Mouse (Mus musculus) limb, embryonic 12.5 days (tissue): ENCODE measurements around the gene Tead3. TPM values are rescaled to one million over a fixed set of nuclear protein-coding genes. Genes with fewer than 3 reads are reported as not detected.
"Not testable (repeated sequence)": the region's sequence is repeated elsewhere in the genome, so short reads cannot be mapped to it uniquely, and the experiment has no call there.

Source experiments
- ATAC-seq: fragments of 200-750 bp; cut with Nextera tagmentation; 2 replicates; pipeline ENCODE4 v1.8.0; 2017; ENCODE audit warnings: low read depth, moderate TSS enrichment; ENCODE audit not compliant: insufficient number of reproducible peaks, insufficient read depth, low FRiP score, low TSS enrichment
- H3K27ac ChIP-seq: fragments of 300-500 bp; sonication (generic); 2 replicates; pipeline ENCODE4 v1.5.1; 2016; ENCODE audit warnings: mild to moderate bottlenecking, moderate library complexity
- H3K27me3 ChIP-seq: fragments of 300-500 bp; sonication (generic); 2 replicates; pipeline ENCODE4 v1.6.1; 2016; ENCODE audit warnings: mild to moderate bottlenecking, moderate library complexity
- H3K36me3 ChIP-seq: fragments of 300-500 bp; sonication (generic); 2 replicates; pipeline ENCODE4 v1.6.1; 2016; ENCODE audit warnings: mild to moderate bottlenecking, moderate library complexity
- H3K4me1 ChIP-seq: fragments of 300-500 bp; sonication (generic); replicated peaks from 2 replicates; pipeline ENCODE4 v1.6.1; 2016
- H3K4me2 ChIP-seq: fragments of 300-500 bp; sonication (generic); 2 replicates; pipeline ENCODE4 v1.6.1; 2016; ENCODE audit warnings: mild to moderate bottlenecking, moderate library complexity
- H3K4me3 ChIP-seq: fragments of 300-500 bp; sonication (generic); replicated peaks from 2 replicates; pipeline ENCODE4 v1.5.1; 2016; ENCODE audit warnings: mild to moderate bottlenecking
- H3K9ac ChIP-seq: fragments of 300-500 bp; sonication (generic); replicated peaks from 2 replicates; pipeline ENCODE4 v1.6.1; 2016; ENCODE audit warnings: mild to moderate bottlenecking, moderate library complexity
- H3K9me3 ChIP-seq: fragments of 300-500 bp; sonication (generic); 2 replicates; pipeline ENCODE4 v1.6.1; 2016; ENCODE audit warnings: mild to moderate bottlenecking, moderate library complexity
- WGBS: fragments of 180-500 bp; shearing (Covaris S2); methylation state at CpG from one replicate; pipeline ENCODE4 v1.1.7; 2016; 5-methylcytosine and 5-hydroxymethylcytosine counted together
- polyA plus RNA-seq: library from polyadenylated mRNA; unstranded; fragments of >200 nt; fragmentation: Nextera tagmentation; extraction: Ambion mirVana; gene quantifications from 2 replicates; pipeline ENCODE4 v1.2.1, GENCODE M21; 2016

Gene Tead3
- polyA plus RNA-seq, 1 experiment from 2014 or later: 11.3 TPM

GRCm38 (mm10) chr17:28344050-28344607 lies 6.5 kb downstream of the Tead3 start:
- peak overlapping the region; percentile 56 for H3K4me2 ChIP-seq
- H3K4me1 ChIP-seq: peaks cover 85% of the 10 kb centered on the region

GRCm38 (mm10) chr17:28341091-28341490 lies 9.5 kb downstream of the Tead3 start:
- Histone ChIP-seq H3K27ac (peak overlapping the region; percentile 24; the same call in 1 of the 2 replicates), H3K4me2 (peak overlapping the region; percentile 50), H3K36me3 (peaks cover 54% of the 10 kb centered on the region), H3K27me3 (no peaks in the 10 kb centered on the region), H3K4me1 (peaks cover 54% of the 10 kb centered on the region), H3K9me3 (no peaks in the 10 kb centered on the region), H3K4me3 (peak overlapping the region; percentile 2), H3K9ac (no peak overlapping the region; the same call in 1 of the 2 replicates)
- ATAC-seq: peak; percentile 48; the same call in 1 of the 2 replicates
- WGBS: 7% methylated on average over 26 of the region's 26 CpGs

More at GRCm38 (mm10) chr17:28344050-28344607, 6.5 kb downstream of the Tead3 start:
- H3K4me3 ChIP-seq: no peak overlapping the region
- no peaks in the 10 kb centered on the region for H3K9me3 ChIP-seq
- 17% methylated on average over 4 of the region's 4 CpGs for WGBS
- H3K27ac ChIP-seq: peak overlapping the region; percentile 91; the same call in 1 of the 2 replicates
- H3K27me3 ChIP-seq: no peaks in the 10 kb centered on the region
- no peak for ATAC-seq
- H3K9ac ChIP-seq: peak overlapping the region; percentile 44
- H3K36me3 ChIP-seq: peaks cover 26% of the 10 kb centered on the region

GRCm38 (mm10) chr17:28340578-28340977 lies 10.0 kb downstream of the Tead3 start:
- 79% methylated on average over 7 of the region's 7 CpGs for WGBS
- H3K9ac ChIP-seq: no peak overlapping the region; the same call in 1 of the 2 replicates
- peaks cover 59% of the 10 kb centered on the region for H3K36me3 ChIP-seq
- H3K27ac ChIP-seq: peak overlapping the region; percentile 24; the same call in 1 of the 2 replicates
- ATAC-seq: no peak
- peak overlapping the region; percentile 2 for H3K4me3 ChIP-seq
- H3K27me3 ChIP-seq: no peaks in the 10 kb centered on the region
- H3K9me3 ChIP-seq: no peaks in the 10 kb centered on the region
- peaks cover 50% of the 10 kb centered on the region for H3K4me1 ChIP-seq
- H3K4me2 ChIP-seq: peak overlapping the region; percentile 50

- H3K27ac ChIP-seq: no peak overlapping the region
- no peaks in the 10 kb centered on the region for H3K9me3 ChIP-seq
- H3K9ac ChIP-seq: no peak overlapping the region
- H3K4me1 ChIP-seq: peaks cover 46% of the 10 kb centered on the region
- H3K4me2 ChIP-seq: no peak overlapping the region
- WGBS: 88% methylated on average over 7 of the region's 7 CpGs
- peaks cover 84% of the 10 kb centered on the region for H3K36me3 ChIP-seq
- no peak overlapping the region for H3K4me3 ChIP-seq
- no peaks in the 10 kb centered on the region for H3K27me3 ChIP-seq
- ATAC-seq: no peak
Measured at GRCm38 (mm10) chr17:28337547-28337946, 13.1 kb downstream of the Tead3 start.

GRCm38 (mm10) chr17:28335267-28335666 lies 15.3 kb downstream of the Tead3 start:
- H3K27ac ChIP-seq: no peak overlapping the region
- no peak overlapping the region for H3K4me3 ChIP-seq
- peaks cover 42% of the 10 kb centered on the region for H3K4me1 ChIP-seq

GRCm38 (mm10) chr17:28332915-28333546 lies 17.6 kb downstream of the Tead3 start:
- Histone ChIP-seq H3K4me3 (no peak overlapping the region), H3K9me3 (no peaks in the 10 kb centered on the region), H3K27ac (peak overlapping the region; percentile 41), H3K27me3 (no peaks in the 10 kb centered on the region), H3K36me3 (peaks cover 85% of the 10 kb centered on the region), H3K4me1 (peaks cover 54% of the 10 kb centered on the region), H3K9ac (peak overlapping the region; percentile 37; the same call in 1 of the 2 replicates), H3K4me2 (peak overlapping the region; percentile 5; the same call in 1 of the 2 replicates)
- WGBS: 45% methylated on average over 31 of the region's 31 CpGs
- no peak for ATAC-seq

More at GRCm38 (mm10) chr17:28335267-28335666, 15.3 kb downstream of the Tead3 start:
- H3K9me3 ChIP-seq: no peaks in the 10 kb centered on the region
- no peak overlapping the region for H3K9ac ChIP-seq
- no peak overlapping the region for H3K4me2 ChIP-seq
- peaks cover 95% of the 10 kb centered on the region for H3K36me3 ChIP-seq
- no peak for ATAC-seq
- 72% methylated on average over 10 of the region's 10 CpGs for WGBS
- H3K27me3 ChIP-seq: no peaks in the 10 kb centered on the region

GRCm38 (mm10) chr17:28332113-28332914 lies 18.3 kb downstream of the Tead3 start:
- ATAC-seq: no peak
- Histone ChIP-seq H3K27ac (peak overlapping the region; percentile 41), H3K9me3 (no peaks in the 10 kb centered on the region), H3K4me2 (peak overlapping the region; percentile 4; the same call in 1 of the 2 replicates), H3K4me1 (peaks cover 61% of the 10 kb centered on the region), H3K27me3 (no peaks in the 10 kb centered on the region), H3K4me3 (no peak overlapping the region), H3K36me3 (peaks cover 78% of the 10 kb centered on the region), H3K9ac (no peak overlapping the region)
- 44% methylated on average over 13 of the region's 13 CpGs for WGBS

- H3K27ac ChIP-seq: peak overlapping the region; percentile 47; the same call in 1 of the 2 replicates
- H3K9ac ChIP-seq: no peak overlapping the region
- WGBS: 19% methylated on average over 7 of the region's 7 CpGs
- no peaks in the 10 kb centered on the region for H3K27me3 ChIP-seq
- ATAC-seq: no peak
- H3K4me1 ChIP-seq: peaks cover 67% of the 10 kb centered on the region
- H3K36me3 ChIP-seq: peaks cover 73% of the 10 kb centered on the region
- H3K9me3 ChIP-seq: no peaks in the 10 kb centered on the region
- no peak overlapping the region for H3K4me2 ChIP-seq
- no peak overlapping the region for H3K4me3 ChIP-seq
Measured at GRCm38 (mm10) chr17:28331241-28332112, 19.1 kb downstream of the Tead3 start.

GRCm38 (mm10) chr17:28330590-28330989 lies 20.0 kb downstream of the Tead3 start:
- ATAC-seq, H3K27ac ChIP-seq: not testable (repeated sequence)

GRCm38 (mm10) chr17:28330232-28330546 lies 20.4 kb downstream of the Tead3 start:
- Histone ChIP-seq H3K9ac (peak overlapping the region; percentile 99), H3K9me3 (no peaks in the 10 kb centered on the region), H3K4me3 (peak overlapping the region; percentile 93), H3K4me1 (peaks cover 63% of the 10 kb centered on the region), H3K27me3 (no peaks in the 10 kb centered on the region), H3K36me3 (peaks cover 71% of the 10 kb centered on the region), H3K4me2 (peak overlapping the region; percentile 91), H3K27ac (0 out of 2 replicates have a peak overlapping the region, but pooled peaks have one; percentile 98)
- no peak for ATAC-seq
- WGBS: 57% methylated on average over 2 of the region's 2 CpGs

More at GRCm38 (mm10) chr17:28330590-28330989, 20.0 kb downstream of the Tead3 start:
- not testable (repeated sequence) for H3K9ac ChIP-seq, H3K9me3 ChIP-seq, H3K27me3 ChIP-seq, H3K4me2 ChIP-seq, H3K4me3 ChIP-seq
- peaks cover 66% of the 10 kb centered on the region for H3K4me1 ChIP-seq
- H3K36me3 ChIP-seq: peaks cover 73% of the 10 kb centered on the region
- 58% methylated on average over 8 of the region's 8 CpGs for WGBS
